Mouse (Mus musculus) adrenal gland, postnatal 10 days (tissue): ENCODE results near the gene Gbf1. TPM values are rescaled to one million over a fixed set of nuclear protein-coding genes. Genes with fewer than 3 reads are reported as not detected.

Source experiments
- DNase-seq: peaks from one replicate; pipeline ENCODE4 v3.0.0; 2021; ENCODE audit warnings: mixed read lengths
- total RNA-seq, 2 experiments: library from RNA; stranded (reverse); gene quantifications; 2 replicates each; pipeline ENCODE4 v1.2.3; 2021

Gbf1 gene
- total RNA-seq, 2 experiments from 2014 or later: 50.5 to 60.0 TPM

GRCm38 (mm10) chr19:46331326-46331725 is 179.0 kb downstream of the Gbf1 start:
- DNase-seq: no peak

- no peak for DNase-seq
Observed at GRCm38 (mm10) chr19:46331936-46332335, 179.6 kb downstream of the Gbf1 start.

DNA sequence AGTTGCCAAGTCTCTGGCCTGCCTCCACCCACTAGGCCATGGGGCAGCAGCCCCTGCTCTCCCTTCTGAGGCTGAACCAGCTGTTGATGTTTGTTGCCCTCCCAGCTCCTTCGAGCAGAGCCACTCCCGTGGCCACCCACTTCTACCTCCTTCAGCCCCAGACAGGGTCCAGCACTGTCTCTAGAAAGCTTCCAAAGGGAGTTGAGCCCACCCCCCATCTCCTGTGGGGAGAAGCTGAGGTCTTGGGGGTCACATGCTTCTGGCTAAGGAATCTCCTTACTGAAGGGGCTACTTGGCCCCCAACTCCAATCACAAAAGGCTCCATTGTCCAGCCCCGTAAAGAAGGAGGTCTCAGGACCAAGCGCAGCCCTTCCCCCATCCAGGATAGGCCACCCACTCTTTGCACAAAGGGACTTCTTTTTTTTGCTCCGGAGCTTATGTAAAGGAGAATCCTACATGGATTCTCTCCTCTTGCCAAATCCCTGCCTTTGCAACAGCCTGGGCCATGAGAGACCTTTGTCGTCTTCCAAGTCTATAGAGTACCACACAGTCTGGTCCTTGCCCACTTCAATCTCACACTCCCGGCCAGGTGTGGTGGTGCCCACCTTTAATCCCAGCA is 180.5 kb downstream of the Gbf1 start:
- no peak for DNase-seq

- no peak for DNase-seq
Observed at GRCm38 (mm10) chr19:46333906-46334305, 181.6 kb downstream of the Gbf1 start.

Other genes starting within 250 kb of the Gbf1 start
- 10 to 100 TPM; 14.6 to 19.2 TPM for gene Armh3, start 154.0 kb upstream of the Gbf1 start, total RNA-seq
- 10 to 100 TPM in 1 of 2 experiments, 1 to 10 TPM in 1; 9.9 to 12.0 TPM for gene Hps6, start 149.0 kb upstream of the Gbf1 start, total RNA-seq
- gene Pprc1, start 107.6 kb upstream of the Gbf1 start, total RNA-seq: 10 to 100 TPM; 23.5 to 36.5 TPM
- gene Ldb1, start 107.3 kb upstream of the Gbf1 start, total RNA-seq: 10 to 100 TPM; 75.3 to 92.1 TPM
- 10 to 100 TPM; 38.8 to 45.0 TPM for gene Nolc1, start 76.6 kb upstream of the Gbf1 start, total RNA-seq
- gene Elovl3, start 20.6 kb upstream of the Gbf1 start, total RNA-seq: 10 to 100 TPM in 1 of 2 experiments, 1 to 10 TPM in 1; 6.1 to 10.3 TPM
- 1 to 10 TPM in 1 of 2 experiments, under 1 TPM in 1; 0.81 to 2.5 TPM for gene Pitx3, start 4.2 kb upstream of the Gbf1 start, total RNA-seq
- 10 to 100 TPM; 20.8 to 24.2 TPM for gene Nfkb2, start 151.8 kb downstream of the Gbf1 start, total RNA-seq
- gene Psd, start 174.6 kb downstream of the Gbf1 start, total RNA-seq: 10 to 100 TPM in 1 of 2 experiments, 1 to 10 TPM in 1; 8.2 to 11.9 TPM
- gene Fbxl15, start 175.7 kb downstream of the Gbf1 start, total RNA-seq: 10 to 100 TPM in 1 of 2 experiments, 1 to 10 TPM in 1; 8.9 to 10.5 TPM
- gene Cuedc2, start 186.2 kb downstream of the Gbf1 start, total RNA-seq: 10 to 100 TPM; 78.9 to 90.4 TPM
- 1 to 10 TPM; 4.6 to 7.4 TPM for gene Mfsd13a, start 188.6 kb downstream of the Gbf1 start, total RNA-seq
- gene 2310034G01Rik, start 197.8 kb downstream of the Gbf1 start, total RNA-seq: under 1 TPM; 0.33 to 0.58 TPM
- 100 to 1,000 TPM; 100 to 106 TPM for gene Actr1a, start 243.2 kb downstream of the Gbf1 start, total RNA-seq
- gene Sufu, start 244.4 kb downstream of the Gbf1 start, total RNA-seq: 10 to 100 TPM; 21.5 to 23.4 TPM